Mouse (Mus musculus): ENCODE data around the gene Shisa2.
"Not testable (repeated sequence)": the region's sequence is repeated elsewhere in the genome, so short reads cannot be mapped to it uniquely, and the experiment has no call there.

Gene Shisa2

GRCm38 (mm10) chr14:59625158-59625805 is at the start of gene Shisa2:
Shisa2 (plus strand) TSS chr14:59625308.
- peak; percentile 70 for DNase-seq

GRCm38 (mm10) chr14:59576385-59576784 is 48.7 kb upstream of the Shisa2 start:
- DNase-seq: no peak

- no peak for DNase-seq
Measured at GRCm38 (mm10) chr14:59590614-59591013, 34.5 kb upstream of the Shisa2 start.

- no peak for DNase-seq
Measured at GRCm38 (mm10) chr14:59591901-59592300, 33.2 kb upstream of the Shisa2 start.

GRCm38 (mm10) chr14:59592593-59592992 is 32.5 kb upstream of the Shisa2 start:
- DNase-seq: no peak

GRCm38 (mm10) chr14:59594988-59595387 is 30.1 kb upstream of the Shisa2 start:
- DNase-seq: no peak

- peak; percentile 96 for DNase-seq
Measured at GRCm38 (mm10) chr14:59597398-59598259, 27.5 kb upstream of the Shisa2 start, which contains the start of gene Cdadc1. Cdadc1 (minus strand) TSS chr14:59597959.

GRCm38 (mm10) chr14:59598260-59598627 is 26.9 kb upstream of the Shisa2 start:
- DNase-seq: no peak

GRCm38 (mm10) chr14:59604002-59604645 is 21.0 kb upstream of the Shisa2 start:
- DNase-seq: no peak

- DNase-seq: peak; percentile 53
Measured at GRCm38 (mm10) chr14:59605671-59606353, 19.3 kb upstream of the Shisa2 start.

- DNase-seq: no peak
Measured at GRCm38 (mm10) chr14:59607021-59607420, 18.1 kb upstream of the Shisa2 start.

GRCm38 (mm10) chr14:59612920-59613625 is 12.0 kb upstream of the Shisa2 start:
- peak; percentile 47 for DNase-seq

- DNase-seq: not testable (repeated sequence)
Measured at GRCm38 (mm10) chr14:59614149-59614548, 11.0 kb upstream of the Shisa2 start.

GRCm38 (mm10) chr14:59616802-59617201 is 8.3 kb upstream of the Shisa2 start:
- no peak for DNase-seq

GRCm38 (mm10) chr14:59624326-59624885 is 702 bp upstream of the Shisa2 start:
- no peak for DNase-seq

- peak; percentile 27 for DNase-seq
Measured at GRCm38 (mm10) chr14:59625806-59626364, 777 bp downstream of the Shisa2 start.

GRCm38 (mm10) chr14:59626711-59627110 is 1.6 kb downstream of the Shisa2 start:
- DNase-seq: no peak

- DNase-seq: no peak
Measured at GRCm38 (mm10) chr14:59627142-59627680, 2.1 kb downstream of the Shisa2 start.

- DNase-seq: peak; percentile 30
Measured at GRCm38 (mm10) chr14:59627823-59628222, 2.7 kb downstream of the Shisa2 start.

GRCm38 (mm10) chr14:59629308-59629707 is 4.2 kb downstream of the Shisa2 start:
- DNase-seq: no peak

- DNase-seq: no peak
Measured at GRCm38 (mm10) chr14:59630096-59630495, 5.0 kb downstream of the Shisa2 start.
